Mouse (Mus musculus): ENCODE results near the gene Gm20388. TPM values are rescaled to one million over a fixed set of nuclear protein-coding genes. Genes with fewer than 3 reads are reported as not detected.

The Gm20388 gene
- polyA plus RNA-seq, 1 experiment from 2014 or later = not detected

DNA sequence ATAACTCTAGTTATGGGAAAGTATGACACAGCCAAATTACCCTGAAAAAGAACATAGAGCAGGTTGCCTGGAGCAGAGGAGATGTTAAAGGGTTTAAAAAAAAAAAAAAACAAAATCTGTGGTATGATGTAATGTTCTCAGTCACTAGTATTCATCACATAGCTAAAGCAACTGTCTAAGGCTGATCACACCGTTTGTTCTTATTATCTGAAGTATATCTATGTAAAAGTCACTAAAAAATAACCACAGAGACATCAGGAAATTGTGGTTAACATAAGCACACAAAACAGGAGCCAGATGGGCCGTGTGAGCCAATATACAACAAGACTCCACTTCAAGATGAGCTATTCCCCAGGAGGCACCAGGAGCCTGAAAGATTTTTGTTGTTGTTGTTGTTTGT, 3089.7 kb downstream of the Gm20388 start:
- no peak overlapping the region for H3K27ac ChIP-seq
- H3K4me1 ChIP-seq (replicated peaks) = peaks cover 44% of the 10 kb centered on the region
- no peak overlapping the region for H3K4me2 ChIP-seq
- ATAC-seq (replicated peaks; ENCODE audit: insufficient number of reproducible peaks, insufficient read depth, low FRiP score, low read depth) = no peak
- 62% methylated on average over 2 of the region's 2 CpGs for WGBS
- H3K9me3 ChIP-seq (replicated peaks) = no peaks in the 10 kb centered on the region
- H3K9ac ChIP-seq = no peak overlapping the region
- no peaks in the 10 kb centered on the region for H3K36me3 ChIP-seq
- no peak overlapping the region for H3K4me3 ChIP-seq
- no peaks in the 10 kb centered on the region for H3K27me3 ChIP-seq

DNA sequence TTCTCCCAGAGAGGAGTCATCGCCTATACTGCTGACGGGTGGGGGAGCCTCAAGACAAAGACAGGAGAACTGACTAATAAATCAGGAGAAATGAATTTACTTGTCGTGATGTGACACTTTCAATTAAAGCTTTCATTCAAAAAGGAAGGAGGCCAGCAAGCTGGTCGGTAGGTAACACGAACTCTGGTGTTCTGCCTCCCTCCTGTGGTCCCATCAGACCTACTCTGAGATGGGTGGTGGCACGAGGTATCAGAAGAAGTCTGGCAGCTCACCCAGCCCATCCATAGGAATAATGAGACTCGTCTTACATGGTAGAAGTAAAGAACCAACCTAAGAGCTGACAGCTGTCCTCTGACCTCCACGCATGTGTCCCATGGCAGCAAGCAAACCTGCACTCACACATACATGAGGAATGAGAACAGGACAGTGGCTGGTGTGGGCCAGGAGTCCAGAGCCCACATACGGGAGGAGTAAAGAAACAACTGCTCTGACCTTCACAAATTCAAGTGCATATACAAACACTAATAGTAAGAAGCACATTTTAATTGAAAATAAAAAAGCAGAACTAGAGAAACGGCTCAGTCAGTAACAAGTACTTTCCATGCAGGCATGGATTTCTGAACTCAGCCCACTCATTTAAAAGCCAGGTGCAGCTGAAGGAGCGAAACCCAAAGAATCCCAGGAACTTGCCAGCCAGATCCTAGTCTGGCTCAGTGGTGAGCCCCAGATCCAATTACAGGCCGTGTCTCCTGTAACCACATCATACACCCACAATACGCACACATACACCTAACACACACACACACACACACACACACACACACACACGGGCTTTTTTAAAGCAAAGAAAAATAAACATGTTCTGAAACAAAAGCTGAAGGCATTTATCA, 3093.6 kb downstream of the Gm20388 start:
- Histone ChIP-seq H3K4me3 (no peak overlapping the region), H3K9ac (no peak overlapping the region), H3K27me3 (no peaks in the 10 kb centered on the region), H3K36me3 (no peaks in the 10 kb centered on the region), H3K9me3 (replicated peaks) (no peaks in the 10 kb centered on the region), H3K4me1 (replicated peaks) (peaks cover 52% of the 10 kb centered on the region), H3K27ac (peak overlapping the region; percentile 18), H3K4me2 (no peak overlapping the region)
- ATAC-seq (replicated peaks; ENCODE audit: insufficient number of reproducible peaks, insufficient read depth, low FRiP score, low read depth) = no peak
- whole genome bisulfite sequencing = 57% methylated on average over 14 of the region's 14 CpGs

DNA sequence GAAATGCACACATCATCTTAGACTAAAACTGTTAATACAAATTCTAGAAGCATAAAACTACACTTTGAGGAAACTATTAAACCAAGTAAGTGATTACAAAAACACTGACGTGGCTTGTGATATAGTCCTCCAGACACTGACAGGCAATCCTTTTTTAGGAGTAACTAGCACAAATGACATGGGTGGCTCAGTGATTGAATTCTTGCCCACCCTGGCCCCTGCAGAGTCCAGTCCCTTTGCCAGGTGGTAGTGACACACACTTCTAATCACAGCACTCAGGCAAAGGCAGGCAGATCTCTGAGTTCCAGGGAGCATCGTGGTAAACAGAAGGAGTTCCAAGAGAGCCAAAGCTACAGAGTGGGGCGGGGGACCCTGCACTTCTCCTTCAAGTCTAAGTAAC, 3094.7 kb downstream of the Gm20388 start:
- Histone ChIP-seq H3K9me3 (replicated peaks) (no peaks in the 10 kb centered on the region), H3K27ac (no peak overlapping the region; the same call in 1 of the 2 replicates), H3K4me1 (replicated peaks) (peaks cover 56% of the 10 kb centered on the region), H3K36me3 (no peaks in the 10 kb centered on the region), H3K27me3 (no peaks in the 10 kb centered on the region), H3K4me2 (no peak overlapping the region), H3K9ac (no peak overlapping the region), H3K4me3 (no peak overlapping the region)
- ATAC-seq (replicated peaks; ENCODE audit: insufficient number of reproducible peaks, insufficient read depth, low FRiP score, low read depth) = no peak
- 45% methylated on average over 3 of the region's 3 CpGs for WGBS

DNA sequence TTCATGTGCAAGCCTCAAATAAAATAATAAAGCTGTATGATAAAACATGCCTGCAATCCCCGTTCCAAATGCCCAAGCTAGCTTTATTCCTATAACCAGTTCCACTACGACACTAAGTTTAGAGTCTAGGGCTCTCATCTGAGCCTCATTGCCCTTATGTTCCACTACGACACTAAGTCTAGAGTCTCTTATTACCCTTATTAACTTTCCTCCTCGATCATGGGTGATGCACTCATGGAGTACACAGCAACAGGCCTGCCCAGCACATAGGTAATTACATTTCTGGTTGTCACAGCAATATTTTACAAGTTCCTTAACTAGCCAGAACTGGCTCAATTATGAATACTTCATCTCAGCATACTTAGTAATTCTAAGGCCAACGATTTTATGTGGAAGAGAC, 3095.2 kb downstream of the Gm20388 start:
- Histone ChIP-seq H3K27me3 (no peaks in the 10 kb centered on the region), H3K4me1 (replicated peaks) (peaks cover 56% of the 10 kb centered on the region), H3K9me3 (replicated peaks) (no peaks in the 10 kb centered on the region), H3K9ac (no peak overlapping the region), H3K4me3 (no peak overlapping the region), H3K4me2 (no peak overlapping the region), H3K36me3 (no peaks in the 10 kb centered on the region), H3K27ac (no peak overlapping the region)
- ATAC-seq (replicated peaks; ENCODE audit: insufficient number of reproducible peaks, insufficient read depth, low FRiP score, low read depth) = no peak
- WGBS = 67% methylated on average over 5 of the region's 5 CpGs

DNA sequence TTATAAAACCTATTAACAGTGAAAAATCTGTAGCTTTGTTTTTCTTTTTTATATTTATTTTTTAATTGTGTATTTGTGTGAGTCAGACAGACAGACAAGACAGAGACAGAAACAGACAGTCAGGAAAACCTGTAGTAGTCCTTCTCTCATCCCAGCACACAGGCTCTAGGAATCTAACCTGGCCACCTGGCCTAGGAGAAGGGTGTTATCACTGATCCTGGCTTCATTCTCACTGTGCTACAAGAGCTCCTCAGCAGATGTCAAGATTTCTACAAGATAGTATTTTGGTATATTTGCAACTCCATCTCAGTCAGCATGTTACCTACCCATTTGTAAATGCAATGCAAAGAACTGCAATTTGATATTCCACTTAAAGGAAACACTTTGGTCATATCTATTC, 3100.7 kb downstream of the Gm20388 start:
- H3K27me3 ChIP-seq = no peaks in the 10 kb centered on the region
- H3K9ac ChIP-seq = no peak overlapping the region
- H3K9me3 ChIP-seq (replicated peaks) = no peaks in the 10 kb centered on the region
- no peak overlapping the region for H3K4me2 ChIP-seq
- H3K36me3 ChIP-seq = no peaks in the 10 kb centered on the region
- H3K4me1 ChIP-seq (replicated peaks) = peaks cover 35% of the 10 kb centered on the region
- no peak overlapping the region for H3K27ac ChIP-seq
- no peak overlapping the region for H3K4me3 ChIP-seq
- no peak for ATAC-seq (replicated peaks; ENCODE audit: insufficient number of reproducible peaks, insufficient read depth, low FRiP score, low read depth)

DNA sequence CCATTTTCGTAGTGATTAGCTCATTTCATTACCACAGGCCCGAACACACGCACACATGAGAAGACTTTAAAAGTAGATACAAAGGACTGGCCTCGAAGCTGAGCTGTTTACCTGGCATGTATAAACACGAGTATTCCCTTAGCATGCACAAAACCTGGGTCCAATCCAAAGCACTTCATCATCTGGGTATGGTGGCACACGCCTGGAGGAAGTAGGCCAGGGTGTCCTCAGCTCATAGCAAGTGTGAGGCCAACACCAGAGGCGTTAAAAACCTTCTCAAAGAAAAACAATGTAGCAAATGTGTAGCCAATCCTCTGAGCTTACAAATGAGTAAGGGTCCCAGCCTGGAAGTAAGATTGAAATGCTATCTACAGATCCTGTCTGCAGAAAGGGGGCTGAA, 3103.8 kb downstream of the Gm20388 start:
- WGBS = 70% methylated on average over 7 of the region's 7 CpGs
- H3K9ac ChIP-seq = no peak overlapping the region
- no peak overlapping the region for H3K4me3 ChIP-seq
- no peak overlapping the region for H3K4me2 ChIP-seq
- ATAC-seq (replicated peaks; ENCODE audit: insufficient number of reproducible peaks, insufficient read depth, low FRiP score, low read depth) = no peak
- H3K27ac ChIP-seq = no peak overlapping the region
- H3K9me3 ChIP-seq (replicated peaks) = no peaks in the 10 kb centered on the region
- H3K27me3 ChIP-seq = no peaks in the 10 kb centered on the region
- H3K4me1 ChIP-seq (replicated peaks) = peaks cover 43% of the 10 kb centered on the region
- H3K36me3 ChIP-seq = no peaks in the 10 kb centered on the region

DNA sequence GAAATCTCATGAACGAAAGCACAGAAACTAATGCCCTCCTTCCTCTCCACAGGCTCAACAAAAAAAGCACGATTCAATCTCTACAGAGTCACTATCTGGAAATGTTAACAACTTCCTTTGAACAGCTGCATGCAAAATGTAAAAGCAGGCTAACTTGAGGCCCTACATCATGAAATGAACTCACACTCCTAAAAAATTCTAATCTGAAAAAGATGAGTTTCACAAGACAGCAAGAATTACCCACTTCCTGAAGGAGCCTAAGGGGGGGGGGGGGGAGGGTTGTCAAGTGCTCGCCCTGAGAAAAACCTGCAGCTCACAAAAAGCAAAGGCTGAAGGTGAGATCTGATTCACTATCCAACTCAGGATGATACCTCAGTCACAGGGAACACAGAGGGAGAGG, 3104.4 kb downstream of the Gm20388 start:
- Histone ChIP-seq H3K4me1 (replicated peaks) (peaks cover 44% of the 10 kb centered on the region), H3K27ac (no peak overlapping the region), H3K4me3 (no peak overlapping the region), H3K27me3 (no peaks in the 10 kb centered on the region), H3K4me2 (no peak overlapping the region), H3K36me3 (no peaks in the 10 kb centered on the region), H3K9me3 (replicated peaks) (no peaks in the 10 kb centered on the region), H3K9ac (no peak overlapping the region)
- 36% methylated on average over 3 of the region's 3 CpGs for WGBS
- ATAC-seq (replicated peaks; ENCODE audit: insufficient number of reproducible peaks, insufficient read depth, low FRiP score, low read depth) = no peak

DNA sequence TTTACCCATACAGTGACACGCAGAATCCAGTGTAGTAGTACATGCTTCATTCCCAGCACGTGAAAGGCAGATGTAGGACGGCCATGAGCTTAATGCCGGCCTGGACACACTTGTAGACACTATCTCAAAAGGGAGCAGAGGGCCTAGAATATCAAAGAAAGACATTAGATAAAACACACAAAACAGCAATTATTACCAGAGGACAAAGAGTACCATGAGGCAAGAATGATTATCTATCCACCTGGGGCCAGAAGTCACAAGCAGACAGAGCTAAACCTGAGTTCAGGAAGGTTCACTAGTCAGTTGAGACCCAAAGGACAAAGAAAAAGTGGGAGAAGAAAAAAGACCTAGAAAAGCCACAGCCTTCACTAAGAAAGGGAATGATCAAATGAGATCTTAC, 3106.5 kb downstream of the Gm20388 start:
- no peaks in the 10 kb centered on the region for H3K36me3 ChIP-seq
- H3K27me3 ChIP-seq = no peaks in the 10 kb centered on the region
- no peak overlapping the region for H3K27ac ChIP-seq
- no peak for ATAC-seq (replicated peaks; ENCODE audit: insufficient number of reproducible peaks, insufficient read depth, low FRiP score, low read depth)
- no peaks in the 10 kb centered on the region for H3K9me3 ChIP-seq (replicated peaks)
- no peak overlapping the region for H3K9ac ChIP-seq
- H3K4me2 ChIP-seq = no peak overlapping the region
- peaks cover 61% of the 10 kb centered on the region for H3K4me1 ChIP-seq (replicated peaks)
- WGBS = 88% methylated on average over 4 of the region's 4 CpGs
- no peak overlapping the region for H3K4me3 ChIP-seq

DNA sequence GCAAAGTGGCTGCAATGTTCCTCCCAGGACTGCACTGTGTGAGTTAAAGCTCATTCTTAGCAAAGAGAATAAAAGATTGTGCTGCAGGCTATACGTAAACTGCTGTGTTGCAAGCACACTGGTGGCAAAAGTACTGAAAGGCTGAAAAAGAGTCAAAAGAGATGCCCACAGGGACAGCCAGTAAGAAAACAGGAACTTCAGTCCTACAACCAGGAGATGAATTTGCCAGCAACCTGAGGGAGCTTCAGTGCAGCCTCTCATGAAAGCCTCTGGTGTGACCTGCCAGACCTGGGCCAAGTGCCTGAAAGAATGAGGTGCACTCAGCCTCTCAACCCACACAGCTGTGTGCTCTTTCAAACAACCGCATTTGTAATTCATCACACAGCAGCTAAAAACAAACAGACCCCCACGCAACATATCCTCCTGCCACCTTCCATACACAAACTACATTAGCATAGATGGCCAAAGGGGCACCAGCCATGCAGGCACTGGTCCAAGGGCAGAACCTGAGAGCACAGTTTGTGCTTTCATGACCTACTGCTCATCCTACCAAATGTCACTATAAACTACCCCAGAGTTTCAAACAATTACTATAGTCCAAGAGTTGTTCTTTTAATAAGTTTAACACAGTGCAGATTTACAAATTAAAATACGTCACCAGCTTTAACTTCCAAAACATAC, 3108.0 kb downstream of the Gm20388 start:
- Histone ChIP-seq H3K9ac (no peak overlapping the region), H3K4me2 (no peak overlapping the region), H3K9me3 (replicated peaks) (no peaks in the 10 kb centered on the region), H3K36me3 (no peaks in the 10 kb centered on the region), H3K27me3 (no peaks in the 10 kb centered on the region), H3K4me3 (no peak overlapping the region), H3K4me1 (replicated peaks) (peaks cover 66% of the 10 kb centered on the region), H3K27ac (no peak overlapping the region; the same call in 1 of the 2 replicates)
- no peak for ATAC-seq (replicated peaks; ENCODE audit: insufficient number of reproducible peaks, insufficient read depth, low FRiP score, low read depth)
- 69% methylated on average over 4 of the region's 4 CpGs for WGBS

DNA sequence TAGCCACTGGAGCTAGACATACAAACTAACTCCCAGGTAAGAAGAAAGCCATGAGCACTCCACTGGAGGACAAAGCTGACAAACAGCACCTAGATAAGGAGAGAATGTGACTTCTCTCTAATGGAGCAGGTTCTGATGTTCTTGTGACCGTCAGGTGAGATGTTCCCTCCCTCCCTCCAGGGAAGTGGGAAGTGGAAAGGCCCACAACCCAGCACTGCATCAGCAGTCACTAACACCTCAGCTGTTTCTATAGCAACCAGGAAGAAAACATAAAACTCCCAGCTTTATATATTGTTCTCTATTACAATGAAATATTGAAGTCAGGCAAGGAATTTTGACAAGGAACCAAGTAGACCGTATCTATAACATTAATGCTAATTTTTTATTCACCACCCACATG, 3109.4 kb downstream of the Gm20388 start:
- H3K4me1 ChIP-seq (replicated peaks) = peaks cover 57% of the 10 kb centered on the region
- H3K9me3 ChIP-seq (replicated peaks) = no peaks in the 10 kb centered on the region

DNA sequence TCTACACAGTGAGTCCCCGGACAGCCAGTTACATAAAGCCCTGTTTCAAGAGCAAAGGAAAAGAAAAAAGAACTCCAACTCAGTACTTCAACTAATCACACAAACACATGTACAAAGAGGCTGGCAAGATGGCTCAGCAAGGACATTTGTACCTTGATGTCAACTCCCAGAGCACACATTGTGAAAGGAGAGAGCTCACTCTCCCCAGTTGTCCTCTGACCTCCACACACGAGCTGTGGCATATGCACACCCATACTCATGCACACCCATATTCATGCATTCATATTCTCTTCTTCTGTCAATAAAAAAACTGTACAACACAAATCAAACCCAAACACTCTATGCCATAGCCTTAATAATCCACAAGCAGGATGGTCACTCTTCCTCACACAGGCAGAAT, 3110.2 kb downstream of the Gm20388 start:
- Histone ChIP-seq H3K4me2 (no peak overlapping the region), H3K4me3 (no peak overlapping the region), H3K9ac (no peak overlapping the region), H3K36me3 (no peaks in the 10 kb centered on the region), H3K9me3 (replicated peaks) (no peaks in the 10 kb centered on the region), H3K27me3 (no peaks in the 10 kb centered on the region), H3K4me1 (replicated peaks) (peaks cover 57% of the 10 kb centered on the region), H3K27ac (peak overlapping the region; percentile 30; the same call in 1 of the 2 replicates)
- ATAC-seq (replicated peaks; ENCODE audit: insufficient number of reproducible peaks, insufficient read depth, low FRiP score, low read depth) = no peak
- WGBS = 65% methylated on average over 2 of the region's 2 CpGs

More for the DNA sequence above, 3109.4 kb downstream of the Gm20388 start:
- Histone ChIP-seq H3K4me2 (no peak overlapping the region), H3K9ac (no peak overlapping the region), H3K27me3 (no peaks in the 10 kb centered on the region), H3K27ac (no peak overlapping the region), H3K4me3 (no peak overlapping the region), H3K36me3 (no peaks in the 10 kb centered on the region)
- WGBS = 63% methylated on average over 2 of the region's 2 CpGs
- no peak for ATAC-seq (replicated peaks; ENCODE audit: insufficient number of reproducible peaks, insufficient read depth, low FRiP score, low read depth)
